Mouse (Mus musculus): ENCODE measurements around the gene Gm26938.

The Gm26938 gene

DNA sequence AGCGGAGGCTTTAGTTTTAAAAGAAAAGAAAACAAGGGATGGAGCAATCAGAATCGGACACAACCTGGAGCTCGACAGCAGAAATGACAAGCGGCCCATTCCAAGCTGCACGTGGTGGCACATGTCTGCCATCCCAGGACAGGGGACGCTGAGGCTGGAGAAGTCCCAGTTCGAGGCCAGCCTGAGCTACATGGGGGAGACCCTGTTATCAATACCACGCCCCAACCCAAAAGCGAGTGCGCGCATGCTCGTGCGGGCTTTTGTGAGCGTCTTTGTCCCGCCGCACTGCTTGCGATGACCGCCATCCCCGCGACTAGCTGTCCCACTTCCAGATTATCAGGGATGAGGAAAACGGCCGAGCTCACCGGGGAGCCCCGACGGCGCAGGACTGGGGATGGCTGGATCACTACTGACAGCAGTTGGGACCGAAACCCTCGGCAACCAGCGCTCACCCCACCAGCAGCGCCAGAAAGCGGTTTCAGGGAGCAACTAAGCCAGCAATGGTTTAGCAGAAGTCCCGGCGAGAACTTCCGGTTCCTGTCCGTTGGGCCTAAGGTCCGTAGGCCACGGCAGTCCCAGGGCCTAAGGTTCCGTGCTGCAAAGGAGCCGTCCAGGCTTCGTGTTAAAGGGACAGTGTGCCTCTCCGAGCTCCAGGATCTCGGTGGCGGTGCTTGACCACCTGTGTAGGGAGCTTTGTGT is at the start of gene Gm26938, which contains the start of gene Psmg3:
Gm26938 (minus strand) TSS at position 51 of the 699 bp plus-strand sequence.
Psmg3 (minus strand) TSS at position 529 of the 699 bp plus-strand sequence.
- DNase-seq, result peak; percentile 84 to 90

DNA sequence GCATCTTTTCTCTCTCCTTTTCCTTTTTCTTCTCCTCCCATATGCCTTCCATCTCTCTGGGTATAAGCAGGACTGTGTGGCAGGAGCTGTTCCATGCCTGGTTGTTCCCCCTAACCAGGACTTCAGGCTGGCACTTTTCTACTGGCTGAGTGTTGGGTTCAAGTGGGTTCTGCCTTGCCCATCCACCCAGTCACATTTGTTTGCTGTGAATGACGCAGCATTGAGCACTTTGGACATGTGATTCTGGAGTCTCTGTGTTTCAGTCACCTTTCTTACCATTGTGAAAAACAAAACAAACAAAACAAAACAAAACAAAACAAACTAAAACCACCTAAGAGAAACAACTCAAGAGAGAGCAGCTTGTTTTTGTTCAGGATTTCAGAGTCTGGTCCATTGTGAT is 45.3 kb upstream of the Gm26938 start:
- DNase-seq, result no peak

DNA sequence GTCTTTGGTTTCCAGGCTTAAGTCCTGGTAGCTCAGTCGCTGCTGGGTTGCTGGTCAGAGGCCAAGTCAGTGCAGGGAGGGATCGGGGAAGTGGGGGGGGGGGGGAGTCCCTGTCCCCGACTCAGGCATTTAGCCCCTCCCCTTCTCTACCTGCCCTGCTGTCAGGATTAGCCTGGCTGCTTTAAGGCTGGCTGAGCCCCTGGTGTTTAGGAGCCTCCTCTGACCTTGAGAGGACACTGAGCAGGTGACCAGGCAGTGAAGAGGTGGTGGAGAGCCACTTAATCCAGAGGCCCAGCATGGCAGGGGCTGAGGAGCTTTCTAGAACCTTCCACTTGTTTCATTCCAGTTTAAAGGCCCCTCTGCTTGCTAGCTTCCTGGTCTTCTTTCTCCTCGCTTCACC is 44.7 kb upstream of the Gm26938 start:
- peak; percentile 36 to 74 for DNase-seq

DNA sequence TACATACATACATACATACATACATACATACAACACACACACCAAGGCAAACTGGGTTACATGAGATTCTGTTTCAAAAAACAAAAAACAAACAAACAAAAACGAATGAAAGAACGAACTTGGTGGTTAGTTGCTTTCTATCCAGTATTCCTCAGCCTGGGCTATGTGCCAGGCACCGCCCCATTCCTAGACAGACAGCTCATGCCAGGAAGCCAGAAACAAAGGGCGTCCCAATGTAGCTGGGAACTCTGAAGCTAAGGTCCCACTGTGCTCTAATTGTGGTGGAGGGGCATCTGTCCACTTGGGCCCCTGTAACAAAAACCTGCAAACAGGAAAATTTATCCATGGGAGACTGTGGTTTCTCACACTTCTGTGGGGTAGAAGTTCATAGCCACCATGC is 36.6 kb upstream of the Gm26938 start:
- DNase-seq, result peak; percentile 77 to 84

GRCm38 (mm10) chr5:139860328-139861104 is 34.3 kb upstream of the Gm26938 start:
- no peak for DNase-seq

DNA sequence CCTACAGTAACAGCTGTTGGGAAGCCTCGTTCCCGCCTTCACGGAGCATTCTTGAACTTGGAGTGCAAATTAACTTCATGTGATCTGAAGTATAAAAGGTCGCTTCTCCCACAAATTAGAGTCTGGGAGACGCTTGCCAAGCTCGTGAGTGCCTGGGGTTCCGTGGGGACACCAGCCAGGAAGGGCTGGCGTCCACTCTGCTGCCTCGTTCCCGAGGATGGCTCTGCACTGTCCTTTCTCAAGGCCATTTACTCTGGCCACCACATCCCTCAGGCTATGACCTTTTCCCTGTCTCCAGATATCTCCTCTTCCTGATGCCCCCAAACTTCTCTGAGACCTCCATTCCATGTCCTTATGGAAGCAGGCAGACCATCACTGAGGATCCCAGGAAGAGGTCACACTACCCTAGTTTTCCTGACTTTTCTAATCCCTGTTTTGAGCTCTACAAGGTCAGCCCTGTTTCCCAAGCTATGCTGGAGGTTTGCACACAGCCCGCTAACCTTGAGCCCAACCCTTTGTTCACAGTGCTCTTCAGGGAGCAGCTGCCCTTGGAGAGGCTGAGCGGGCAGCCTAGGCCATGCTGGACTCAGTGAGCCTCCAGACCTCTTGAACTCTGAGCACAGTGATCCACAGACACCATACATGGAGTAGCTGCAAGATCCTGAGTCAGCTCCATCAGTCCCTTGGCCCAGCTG is 23.6 kb upstream of the Gm26938 start:
- peak; percentile 43 to 69 for DNase-seq

- no peak for DNase-seq
These were observed 12.9 kb upstream of the Gm26938 start for GRCm38 (mm10) chr5:139839142-139839541.

DNA sequence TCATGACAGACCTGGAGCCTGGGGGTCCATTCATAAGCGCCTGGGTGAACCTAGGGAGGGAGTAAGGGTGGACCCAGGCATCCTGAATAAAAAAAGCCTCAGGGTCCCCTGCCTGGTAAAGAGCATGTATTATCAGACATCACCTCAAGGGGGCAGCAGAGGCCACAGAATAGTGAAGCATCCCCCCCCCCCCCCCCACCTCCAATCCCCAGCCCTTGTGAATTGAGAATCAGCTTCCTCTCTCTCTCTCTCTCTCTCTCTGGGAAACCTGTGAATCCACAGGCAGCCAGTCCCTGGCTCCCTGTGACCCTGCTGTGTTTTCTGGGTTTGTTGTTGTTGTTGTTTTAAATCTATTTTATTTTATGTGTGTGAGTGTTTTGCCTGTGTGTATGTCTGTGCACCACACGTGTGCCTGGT is 12.3 kb upstream of the Gm26938 start:
- DNase-seq, result peak in 1 of 2 experiments; percentile 84

- DNase-seq, result no peak
These were observed 9.5 kb upstream of the Gm26938 start for GRCm38 (mm10) chr5:139835706-139836105.

DNA sequence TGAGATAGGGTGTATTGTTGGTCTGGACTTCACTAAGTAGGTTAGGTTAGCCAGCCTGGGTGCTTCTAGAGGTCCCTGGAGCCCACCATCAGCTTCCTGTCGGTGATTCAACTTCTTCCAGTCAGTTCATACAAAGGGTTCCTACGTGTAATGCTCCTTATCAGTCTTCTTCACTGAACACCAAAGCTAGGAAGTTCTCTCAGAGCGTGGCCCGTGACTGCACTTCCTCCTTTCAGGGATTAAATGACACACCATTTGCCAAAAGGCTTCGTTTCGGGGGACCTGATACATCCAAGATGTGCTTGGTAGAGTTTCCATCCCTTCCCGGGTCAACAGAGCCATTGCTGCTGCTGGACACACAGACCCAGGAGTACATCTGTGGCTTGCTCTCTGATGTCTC is 5.9 kb upstream of the Gm26938 start:
- DNase-seq, result no peak

- DNase-seq, result no peak
These were observed 4.5 kb upstream of the Gm26938 start for GRCm38 (mm10) chr5:139830734-139831133.

DNA sequence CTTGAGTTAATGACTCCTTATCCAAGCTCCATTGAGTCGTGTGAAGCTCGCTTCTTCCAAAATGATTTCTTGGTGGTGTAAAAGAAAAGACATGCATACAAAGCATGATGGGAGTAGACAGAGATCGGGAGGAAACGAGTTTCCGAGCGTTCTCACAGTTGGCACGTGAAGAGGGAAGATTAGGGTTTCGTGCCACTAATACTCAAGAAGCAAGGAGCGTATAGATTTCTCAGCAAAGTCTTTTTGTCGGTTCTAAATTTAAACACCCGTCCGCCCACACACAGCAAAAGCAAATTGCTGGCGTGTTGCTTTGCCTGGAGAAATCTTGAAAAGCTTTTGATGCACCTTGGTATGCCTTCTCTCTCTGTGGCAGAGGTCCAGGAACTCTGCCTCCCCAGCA is 3.2 kb upstream of the Gm26938 start:
- no peak for DNase-seq

DNA sequence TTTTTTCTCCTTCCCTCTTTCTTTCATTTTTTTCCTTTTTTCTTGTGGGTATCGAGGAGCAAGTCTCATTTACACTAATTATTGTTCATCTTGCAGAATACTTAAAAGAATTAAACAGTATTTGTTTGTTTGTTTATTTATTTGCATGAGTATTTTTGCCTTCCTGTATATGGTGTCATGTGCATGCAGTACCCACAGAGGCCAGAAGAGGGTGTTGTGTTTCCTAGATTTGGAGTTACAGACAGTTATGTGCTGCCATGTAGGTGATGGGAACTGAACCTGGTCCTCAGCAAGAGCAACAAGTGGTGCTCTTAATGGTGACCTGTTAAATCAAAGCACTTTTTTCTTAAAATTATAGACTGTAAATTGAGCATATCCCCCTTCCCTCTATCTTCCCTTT is 1.4 kb upstream of the Gm26938 start:
- DNase-seq, result no peak

DNA sequence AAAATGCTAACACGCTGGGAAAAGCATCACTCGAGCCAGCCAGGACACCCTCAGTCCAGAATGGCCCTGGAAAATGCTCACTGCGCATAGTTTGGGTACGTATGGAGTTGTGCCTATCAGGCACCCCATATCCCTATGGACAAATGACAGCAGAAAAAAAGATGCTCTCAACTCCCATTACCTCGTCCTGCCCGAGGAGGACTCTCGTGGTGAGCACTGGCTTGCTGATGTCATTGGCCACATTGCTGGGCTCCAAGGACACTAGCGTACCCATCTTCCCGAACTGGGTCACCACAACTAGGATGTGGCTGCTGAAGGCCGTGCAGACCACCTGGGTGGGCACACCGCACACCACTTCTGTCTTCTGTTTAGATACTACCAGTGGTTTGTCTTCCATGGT is 260 bp downstream of the Gm26938 start:
- no peak for DNase-seq

DNA sequence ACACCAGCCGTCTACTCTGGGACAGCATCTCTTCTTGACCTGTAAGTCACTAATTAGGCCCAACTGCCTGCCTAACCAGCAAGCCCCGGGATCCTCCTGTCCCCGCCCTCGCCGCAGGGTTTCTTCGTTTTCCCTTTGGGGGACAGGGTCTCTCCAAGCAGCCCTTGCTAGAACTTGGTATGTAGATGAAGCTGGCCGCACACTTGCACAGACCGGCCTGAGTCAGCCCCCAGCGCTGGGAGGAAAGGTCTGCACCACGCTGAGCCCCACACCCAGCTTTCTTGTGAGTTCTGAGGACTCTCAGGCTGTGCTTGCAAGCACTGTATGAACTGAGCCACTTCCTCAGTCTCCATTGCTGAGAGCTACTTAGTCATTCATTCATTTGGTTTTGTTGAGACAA is 1.7 kb downstream of the Gm26938 start:
- no peak for DNase-seq

GRCm38 (mm10) chr5:139821466-139822459 is 4.4 kb downstream of the Gm26938 start:
- DNase-seq, result no peak

GRCm38 (mm10) chr5:139819538-139820181 is 6.5 kb downstream of the Gm26938 start, which contains the start of gene Tmem184a:
Gene Tmem184a (minus strand): TSS chr5:139819917.
- DNase-seq, result no peak

- DNase-seq, result peak; percentile 70 to 76
These were observed 7.4 kb downstream of the Gm26938 start for GRCm38 (mm10) chr5:139818801-139819200.

DNA sequence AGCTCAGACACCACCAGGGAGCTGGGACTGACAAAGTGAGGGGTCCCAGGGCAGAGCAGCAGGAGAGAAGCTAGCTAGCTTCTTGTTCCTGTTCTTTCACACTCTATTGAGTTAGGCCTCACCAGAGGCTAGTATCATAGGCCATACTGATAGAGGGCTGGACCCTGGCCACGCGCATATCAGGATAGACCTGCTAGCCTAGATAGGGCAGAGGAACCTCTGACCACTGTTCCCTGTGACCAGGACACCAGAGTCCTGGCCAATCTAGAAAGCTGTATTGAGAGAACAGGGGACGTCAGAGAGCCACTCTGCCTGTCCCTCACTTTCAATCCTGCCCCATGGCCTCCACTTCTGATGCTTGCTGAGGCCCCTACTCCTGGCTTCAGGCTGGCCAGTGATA is 8.2 kb downstream of the Gm26938 start:
- no peak for DNase-seq

DNA sequence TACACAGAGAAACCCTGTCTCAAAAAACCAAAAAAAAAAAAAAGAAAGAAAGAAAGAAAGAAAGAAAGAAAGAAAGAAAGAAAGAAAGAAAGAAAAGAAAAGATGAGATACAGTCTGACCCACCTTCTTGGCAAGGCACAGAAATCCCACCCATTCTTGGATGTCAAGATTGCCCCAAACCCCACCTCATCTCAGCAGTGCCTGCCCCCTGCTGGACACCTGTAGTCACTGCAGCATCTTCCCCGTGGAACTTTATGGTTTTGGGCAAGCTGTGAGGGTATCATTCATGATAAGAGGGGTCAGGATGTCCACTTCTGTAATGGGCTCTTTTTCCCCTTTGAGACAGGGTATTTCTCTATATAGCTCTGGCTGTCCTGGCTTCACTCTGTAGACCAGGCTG is 8.9 kb downstream of the Gm26938 start:
- DNase-seq, result no peak

DNA sequence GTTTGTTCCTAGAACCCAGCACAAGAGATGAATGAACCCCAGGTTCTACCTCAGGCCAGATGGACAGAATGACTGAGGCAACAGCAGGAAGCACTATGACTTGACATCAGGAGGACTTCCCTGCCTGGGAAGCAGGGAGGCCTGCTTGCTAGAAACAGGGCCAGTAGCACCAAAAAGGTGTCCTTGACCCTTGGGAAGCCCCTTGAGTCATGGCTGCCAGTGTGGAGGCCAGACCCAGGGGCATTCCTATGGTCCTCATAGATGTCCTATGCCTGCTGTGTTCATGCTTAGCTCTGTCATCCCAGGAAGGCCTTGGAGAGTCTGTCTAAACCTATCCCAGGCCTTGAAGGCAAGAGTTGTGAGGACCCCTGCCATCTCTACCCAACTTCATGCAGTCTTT is 9.8 kb downstream of the Gm26938 start:
- no peak for DNase-seq

DNA sequence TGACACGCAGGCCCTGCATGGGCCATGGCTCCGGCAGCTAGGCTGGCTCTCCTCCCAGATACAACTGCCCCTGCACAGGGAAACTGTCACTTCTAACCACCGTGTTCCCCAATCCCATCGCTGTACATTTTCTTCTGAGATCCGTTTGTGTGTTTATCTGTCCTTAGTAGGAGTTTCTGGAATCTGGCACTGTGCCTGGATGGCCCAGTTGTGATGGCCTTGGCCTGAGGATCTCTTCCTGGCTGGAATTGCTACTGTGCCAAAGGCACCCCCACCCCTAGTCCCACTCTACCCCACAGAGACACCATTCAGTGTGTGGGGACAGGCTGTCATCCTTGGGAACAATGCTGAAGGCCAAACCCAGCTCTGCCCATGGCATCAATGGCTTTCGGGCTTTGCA is 10.2 kb downstream of the Gm26938 start:
- DNase-seq, result no peak

Data from kidney, postnatal 25 days (tissue).